Mouse (Mus musculus) spleen, adult 2 months (tissue): ENCODE data around the gene Rybp.

ENCODE experiments used
- CTCF ChIP-seq: fragments of 200-500 bp; IDR thresholded peaks from 2 replicates; pipeline ENCODE4 v1.5.1; 2011; ENCODE audit warnings: mild to moderate bottlenecking, inconsistent platforms; ENCODE audit not compliant: insufficient read depth, insufficient read length, insufficient replicate concordance; ENCODE audit errors: extremely low read depth
- POLR2A ChIP-seq: fragments of 200-500 bp; IDR thresholded peaks from 2 replicates; pipeline ENCODE4 v1.6.1; 2011; ENCODE audit warnings: low read depth, low read length, inconsistent platforms

GRCm38 (mm10) chr6:100333745-100334144 is 46.5 kb upstream of the Rybp start:
- TF ChIP-seq CTCF (no peak), POLR2A (no peak)
